Mouse (Mus musculus) CH12.LX (cell line): ENCODE results near the gene Eif5a2. TPM values are rescaled to one million over a fixed set of nuclear protein-coding genes. Genes with fewer than 3 reads are reported as not detected.

Experiments
- DNase-seq: peaks from one replicate; pipeline ENCODE4 v3.0.0-alpha.2; 2013; ENCODE audit errors: extremely low read depth
- H3K27ac ChIP-seq: 2 replicates; pipeline ENCODE4 v1.5.1; 2012; ENCODE audit warnings: low read depth, mild to moderate bottlenecking, control low read depth, moderate library complexity; ENCODE audit not compliant: insufficient read depth
- H3K27me3 ChIP-seq: replicated peaks from 2 replicates; pipeline ENCODE3; 2012; ENCODE audit warnings: inconsistent platforms
- H3K36me3 ChIP-seq, 2 experiments: replicated peaks in 1 of 2; 2 replicates each; pipeline versions ENCODE3 to v1.6.1; 2012; ENCODE audit warnings: inconsistent platforms in 1 of 2, low read length in 1 of 2, mild to moderate bottlenecking in 1 of 2, mixed read lengths in 1 of 2, moderate library complexity in 1 of 2; ENCODE audit not compliant: control insufficient read depth in 1 of 2, insufficient read depth in 1 of 2
- H3K4me1 ChIP-seq, 2 experiments: 2 replicates each; pipeline ENCODE4 v1.6.1; 2012; ENCODE audit warnings: inconsistent platforms in 1 of 2, moderate library complexity in 1 of 2; ENCODE audit not compliant: insufficient read depth in 2 of 2, control insufficient read depth in 1 of 2
- H3K4me2 ChIP-seq: 2 replicates; pipeline ENCODE4 v1.6.1; 2012; ENCODE audit warnings: low read depth, mild to moderate bottlenecking, control low read depth; ENCODE audit not compliant: poor library complexity, insufficient read depth, severe bottlenecking
- H3K4me3 ChIP-seq, 3 experiments: fragments of 150-350 bp in 1 of 3; sonication (generic) in 1 of 3; replicated peaks in 1 of 3; 2 replicates each; pipeline versions ENCODE3 to v1.5.1; 2011 to 2012; ENCODE audit warnings: low read depth in 2 of 3, low read length in 2 of 3, mild to moderate bottlenecking in 2 of 3, moderate library complexity in 2 of 3, control low read depth in 1 of 3, improper control_type of control experiment in 1 of 3, inconsistent platforms in 1 of 3, mixed read lengths in 1 of 3; ENCODE audit not compliant: poor library complexity in 1 of 3
- H3K79me2 ChIP-seq: replicated peaks from 2 replicates; pipeline ENCODE4 v1.6.1; 2012; ENCODE audit warnings: mild to moderate bottlenecking, moderate library complexity; ENCODE audit not compliant: control insufficient read depth, poor library complexity, insufficient read depth, severe bottlenecking; ENCODE audit errors: extremely low read depth
- H3K9ac ChIP-seq: 2 replicates; pipeline ENCODE4 v1.6.1; 2012; ENCODE audit warnings: low read depth, mild to moderate bottlenecking, control low read depth, moderate library complexity; ENCODE audit not compliant: insufficient read depth
- H3K9me3 ChIP-seq: replicated peaks from 2 replicates; pipeline ENCODE3; 2012; ENCODE audit warnings: low read length, inconsistent platforms, mixed read lengths
- BHLHE40 ChIP-seq: IDR thresholded peaks from 2 replicates; pipeline ENCODE4 v1.6.1; 2011; ENCODE audit warnings: mild to moderate bottlenecking, low read depth, low read length, improper control_type of control experiment
- CHD1 ChIP-seq: IDR thresholded peaks from 2 replicates; pipeline ENCODE4 v1.6.1; 2012; ENCODE audit warnings: low read depth, low read length, improper control_type of control experiment, inconsistent platforms
- CHD2 ChIP-seq: IDR thresholded peaks from 2 replicates; pipeline ENCODE4 v1.6.1; 2011; ENCODE audit warnings: low read length, improper control_type of control experiment
- CTCF ChIP-seq, 2 experiments: IDR thresholded peaks in 1 of 2; conservative IDR thresholded peaks in 1 of 2; 2 replicates each; pipeline ENCODE4 v1.5.1; 2011 to 2012; ENCODE audit warnings: low read depth in 2 of 2, low read length in 2 of 2, improper control_type of control experiment in 1 of 2, inconsistent platforms in 1 of 2, mild to moderate bottlenecking in 1 of 2, moderate library complexity in 1 of 2
- E2F4 ChIP-seq: IDR thresholded peaks from 2 replicates; pipeline ENCODE4 v1.6.1; 2011; ENCODE audit warnings: low read depth, low read length, improper control_type of control experiment; ENCODE audit not compliant: insufficient replicate concordance
- ELF1 ChIP-seq: IDR thresholded peaks from 2 replicates; pipeline ENCODE4 v1.6.1; 2014; ENCODE audit warnings: low read depth, mild to moderate bottlenecking, inconsistent platforms, low read length, improper control_type of control experiment
- GABPA ChIP-seq: IDR thresholded peaks from 2 replicates; pipeline ENCODE4 v1.6.1; 2012; ENCODE audit warnings: low read depth, low read length, improper control_type of control experiment, inconsistent platforms; ENCODE audit not compliant: insufficient replicate concordance
- HCFC1 ChIP-seq: IDR thresholded peaks from 2 replicates; pipeline ENCODE4 v1.6.1; 2012; ENCODE audit warnings: low read depth, mild to moderate bottlenecking, inconsistent platforms, low read length, improper control_type of control experiment
- IRF4 ChIP-seq: IDR thresholded peaks from 2 replicates; pipeline ENCODE4 v1.6.1; 2014; ENCODE audit warnings: low read depth, mild to moderate bottlenecking, inconsistent platforms, low read length, improper control_type of control experiment
- JUN ChIP-seq: IDR thresholded peaks from 2 replicates; pipeline ENCODE4 v1.6.1; 2011; ENCODE audit warnings: low read depth, mild to moderate bottlenecking, low read length, improper control_type of control experiment, moderate library complexity; ENCODE audit not compliant: insufficient read depth
- JUND ChIP-seq: conservative IDR thresholded peaks from 2 replicates; pipeline ENCODE4 v1.6.1; 2011; ENCODE audit warnings: low read depth, low read length, improper control_type of control experiment
- KAT2A ChIP-seq: IDR thresholded peaks from 2 replicates; pipeline ENCODE4 v1.6.1; 2012; ENCODE audit warnings: low read length, improper control_type of control experiment, inconsistent platforms; ENCODE audit not compliant: insufficient replicate concordance
- MAFK ChIP-seq: IDR thresholded peaks from 2 replicates; pipeline ENCODE4 v1.6.1; 2011; ENCODE audit warnings: low read length, improper control_type of control experiment; ENCODE audit not compliant: insufficient replicate concordance
- MAX ChIP-seq: IDR thresholded peaks from 2 replicates; pipeline ENCODE4 v1.6.1; 2011; ENCODE audit warnings: low read length, improper control_type of control experiment
- MXI1 ChIP-seq: IDR thresholded peaks from 2 replicates; pipeline ENCODE4 v1.6.1; 2011; ENCODE audit warnings: mild to moderate bottlenecking, low read depth, low read length, improper control_type of control experiment
- MYC ChIP-seq: IDR thresholded peaks from 2 replicates; pipeline ENCODE4 v1.6.1; 2011; ENCODE audit warnings: low read depth, mild to moderate bottlenecking, improper control_type of control experiment, low read length
- NRF1 ChIP-seq: IDR thresholded peaks from 2 replicates; pipeline ENCODE4 v1.6.1; 2014; ENCODE audit warnings: low read depth, mild to moderate bottlenecking, inconsistent platforms, low read length, improper control_type of control experiment, moderate library complexity
- PAX5 ChIP-seq: IDR thresholded peaks from 2 replicates; pipeline ENCODE4 v1.6.1; 2012; ENCODE audit warnings: low read length, inconsistent platforms, mixed read lengths
- POLR2A ChIP-seq: IDR thresholded peaks from 2 replicates; pipeline ENCODE4 v1.6.1; 2011; ENCODE audit warnings: low read depth, mild to moderate bottlenecking, improper control_type of control experiment, low read length
- POLR2AphosphoS2 ChIP-seq: IDR thresholded peaks from 2 replicates; pipeline ENCODE4 v1.6.1; 2011; ENCODE audit warnings: low read depth, low read length, improper control_type of control experiment
- RAD21 ChIP-seq: IDR thresholded peaks from 2 replicates; pipeline ENCODE4 v1.6.1; 2011; ENCODE audit warnings: low read depth, mild to moderate bottlenecking, low read length, improper control_type of control experiment, moderate library complexity
- RCOR1 ChIP-seq: conservative IDR thresholded peaks from 2 replicates; pipeline ENCODE4 v1.6.1; 2012; ENCODE audit warnings: low read depth, mild to moderate bottlenecking, inconsistent platforms, low read length, improper control_type of control experiment
- SIN3A ChIP-seq: IDR thresholded peaks from 2 replicates; pipeline ENCODE4 v1.6.1; 2012; ENCODE audit warnings: low read length, improper control_type of control experiment, inconsistent platforms
- SMC3 ChIP-seq: IDR thresholded peaks from 2 replicates; pipeline ENCODE4 v1.6.1; 2011; ENCODE audit warnings: low read depth, low read length, improper control_type of control experiment
- TBP ChIP-seq: conservative IDR thresholded peaks from 2 replicates; pipeline ENCODE4 v1.6.1; 2011; ENCODE audit warnings: low read depth, low read length, improper control_type of control experiment
- TCF12 ChIP-seq: IDR thresholded peaks from 2 replicates; pipeline ENCODE4 v1.6.1; 2014; ENCODE audit warnings: low read depth, mild to moderate bottlenecking, inconsistent platforms, low read length, improper control_type of control experiment
- UBTF ChIP-seq: IDR thresholded peaks from 2 replicates; pipeline ENCODE4 v1.6.1; 2012; ENCODE audit warnings: low read depth, mild to moderate bottlenecking, inconsistent platforms, low read length, improper control_type of control experiment, moderate library complexity
- USF1 ChIP-seq: IDR thresholded peaks from 2 replicates; pipeline ENCODE4 v1.6.1; 2014; ENCODE audit warnings: low read depth, mild to moderate bottlenecking, inconsistent platforms, low read length, improper control_type of control experiment
- ZC3H11A ChIP-seq: IDR thresholded peaks from 2 replicates; pipeline ENCODE4 v1.6.1; 2012; ENCODE audit warnings: low read depth, mild to moderate bottlenecking, inconsistent platforms, low read length, improper control_type of control experiment
- ZNF384 ChIP-seq: IDR thresholded peaks from 2 replicates; pipeline ENCODE4 v1.6.1; 2012; ENCODE audit warnings: low read depth, low read length, improper control_type of control experiment, inconsistent platforms
- dilution Hi-C: fragments of 300-500 bp; cut with MboI; formaldehyde crosslinking; loops from 2 replicates; pipeline ENCODE4 v1.14.3; 2020; ENCODE audit warnings: low sequenced_read_pairs; ENCODE audit not compliant: extremely low pct_unique_long_range_greater_than_20kb, extremely low pct_ligation_motif_present
- in situ Hi-C: fragments of 300-500 bp; cut with MboI; formaldehyde crosslinking; loops from 3 replicates; pipeline ENCODE4 v1.14.3; 2019; ENCODE audit warnings: low sequenced_read_pairs, low pct_ligation_motif_present, low pct_unique_long_range_greater_than_20kb, mixed read lengths
- polyA plus RNA-seq: library from polyadenylated mRNA; unstranded; fragments of >175 nt; gene quantifications from 2 replicates; pipeline ENCODE4 v1.2.1, GENCODE M21; 2012; ENCODE audit warnings: low read depth; ENCODE audit not compliant: insufficient read length
- total RNA-seq, 2 experiments: library from RNA; depleted of rRNA; stranded (reverse); fragments of 300-350 nt in 1 of 2; fragments of >200 nt in 1 of 2; gene quantifications; 2 replicates each; pipeline ENCODE4 v1.2.3; 2012 to 2014

Gene Eif5a2
- not detected in 2 replicates for total RNA-seq (2012; rRNA removed)
- total RNA-seq (2014; rRNA removed) = not detected in 2 replicates
- not detected in 2 replicates for polyA plus RNA-seq

GRCm38 (mm10) chr3:28780994-28781393 is at the start of gene Eif5a2:
Gene Eif5a2 (plus strand): TSS chr3:28781276.
- H3K27ac ChIP-seq = no peak within 1 kb of the TSS
- H3K4me2 ChIP-seq = no peak within 1 kb of the TSS

GRCm38 (mm10) chr3:28734712-28735111 is 46.4 kb upstream of the Eif5a2 start:
- H3K4me3 ChIP-seq = no peak overlapping the region
- DNase-seq = no peak
- H3K9me3 ChIP-seq = no peaks in the 10 kb centered on the region
- peaks cover 0 to 5% of the 10 kb centered on the region in 2 experiments; a peak in 1 of 4 replicates for H3K4me1 ChIP-seq
- dilution Hi-C loops = no loop called here
- H3K9ac ChIP-seq = no peak overlapping the region
- no peaks in the 10 kb centered on the region for H3K79me2 ChIP-seq
- no peak overlapping the region for H3K4me2 ChIP-seq
- no peak overlapping the region for H3K27ac ChIP-seq
- H3K27me3 ChIP-seq = no peaks in the 10 kb centered on the region
- in situ Hi-C loops = no loop called here
- TF ChIP-seq JUN (no peak), KAT2A (no peak), CTCF (conservative IDR thresholded peaks at IDR 0.05 in 1 of 2, IDR thresholded peaks at IDR 0.05 in 1 of 2; ENCODE audit: low read depth in 2 of 2, low read length in 2 of 2) (no peak), SMC3 (no peak), NRF1 (no peak), ZNF384 (no peak), MYC (no peak), ELF1 (no peak), MXI1 (no peak), CHD2 (no peak), TCF12 (no peak), CHD1 (no peak), ZC3H11A (no peak), POLR2AphosphoS2 (no peak), GABPA (no peak), RCOR1 (no peak), SIN3A (no peak), HCFC1 (no peak), MAX (no peak)
- no peaks in the 10 kb centered on the region for H3K36me3 ChIP-seq

More at GRCm38 (mm10) chr3:28780994-28781393, at the start of gene Eif5a2:
- Histone ChIP-seq H3K36me3 (no peaks in the 10 kb centered on the region), H3K4me1 (no peaks in the 10 kb centered on the region), H3K9me3 (peaks cover 9% of the 10 kb centered on the region), H3K79me2 (no peaks in the 10 kb centered on the region), H3K9ac (no peak within 1 kb of the TSS), H3K4me3 (no peak within 1 kb of the TSS), H3K27me3 (no peaks in the 10 kb centered on the region)
- DNase-seq = no peak
- TF ChIP-seq RAD21 = no peak
- TF ChIP-seq IRF4 = no peak
- no peak for TF ChIP-seq PAX5
- TF ChIP-seq RCOR1 = no peak
- no peak for TF ChIP-seq CHD2
- no peak for TF ChIP-seq GABPA
- TF ChIP-seq HCFC1 = no peak
- no peak for TF ChIP-seq BHLHE40
- no peak for TF ChIP-seq TBP
- TF ChIP-seq POLR2A = no peak
- TF ChIP-seq E2F4 = no peak
- no peak for TF ChIP-seq ZNF384
- TF ChIP-seq MAFK = no peak
- TF ChIP-seq UBTF = no peak
- no peak for TF ChIP-seq NRF1
- TF ChIP-seq USF1 = no peak
- no peak for TF ChIP-seq JUND
- no peak for TF ChIP-seq ZC3H11A
- in situ Hi-C loops = no loop called here
- dilution Hi-C loops = no loop called here
